ENCODE assay signal across 9 mouse cellular contexts in the genomic region with DNA sequence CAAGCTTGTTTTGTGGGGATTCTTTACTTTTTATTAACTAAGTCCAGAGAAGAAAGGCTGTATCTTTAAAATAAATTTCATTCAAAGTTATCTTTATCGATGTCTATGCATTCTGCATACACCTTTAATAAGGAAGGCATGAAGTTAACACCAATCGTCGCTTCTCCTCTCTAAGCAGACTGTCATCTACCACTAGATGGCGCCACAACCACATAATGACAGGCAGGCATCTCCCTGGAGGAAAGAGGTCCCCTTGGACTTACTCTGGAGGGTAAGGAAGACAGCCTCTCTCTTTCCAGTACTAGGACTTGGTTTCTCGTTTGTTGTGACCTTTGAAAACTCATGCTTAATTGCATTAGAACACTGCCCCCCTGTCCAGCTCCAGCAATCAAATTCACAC. TPM values are rescaled to one million over a fixed set of nuclear protein-coding genes. Genes with fewer than 3 reads are reported as not detected.
DNase-seq lines count a peak whose midpoint lies in the region; ATAC-seq and TF ChIP-seq lines count a peak whose summit lies in the region.
"Had no signal": no experiment of that assay in that cellular context is flagged by ENCODE, and none has a peak within 500 bp of the region (broad histone marks: within the 10 kb centered on the region; RNA-seq: fewer than 3 reads in every experiment).

No protein-coding gene starts in this region.

- no peak for ATAC-seq in CD4-positive, CD25-positive, alpha-beta regulatory T cell, adult 4 months
- peak; percentile 80 for ATAC-seq in common myeloid progenitor, adult 5-6 weeks (replicated peaks; ENCODE audit: low read depth, poor library complexity, severe bottlenecking)
- peak; percentile 72 for ATAC-seq in granulocyte monocyte progenitor cell, adult 5-6 weeks (replicated peaks; ENCODE audit: poor library complexity, severe bottlenecking)

- TF ChIP-seq CTCF in layer of hippocampus, adult 2 months (conservative IDR thresholded peaks at IDR 0.05): peak; percentile 97

- H3K27ac ChIP-seq in layer of hippocampus, adult 2 months: no peak overlapping the region

- H3K4me3 ChIP-seq in layer of hippocampus, adult 2 months: no peak overlapping the region

- DNase-seq in CD4-positive, CD25-positive, alpha-beta regulatory T cell, adult 2 months (ENCODE audit: low read depth, low spot score): peak; percentile 67
- peak; percentile 39 for DNase-seq in WW6 (ENCODE audit: low read depth, low spot score)
- DNase-seq in layer of hippocampus, adult 2 months (ENCODE audit: low spot score in 2 of 2): peak; percentile 82 to 91
- peak; percentile 82 for DNase-seq in lung, postnatal 10 days
- DNase-seq in skeletal muscle tissue, adult 2 months (ENCODE audit: low read depth, low spot score): peak; percentile 36

RNA-seq across cellular contexts. Expression of gene Foxi2, which starts 6.7 kb away (rescaled TPM):
- not detected for polyA plus RNA-seq in CD4-positive, CD25-positive, alpha-beta regulatory T cell, adult 4 months (2017; shearing (Covaris generic))
- total RNA-seq in common myeloid progenitor, adult 5-6 weeks (2017): not detected in 2 replicates
- not detected in 2 replicates for total RNA-seq in granulocyte monocyte progenitor cell, adult 5-6 weeks (2014; fragmentation: Nextera tagmentation)
- not detected in 2 replicates for total RNA-seq in granulocyte monocyte progenitor cell, adult 5-6 weeks (2017)
- total RNA-seq in layer of hippocampus, adult 2 months (2021): not detected
- polyA plus RNA-seq: liver, embryonic 16.5 days had no signal

Comparison
In these comparisons a context has a peak if more than half of its experiments do, and no peak if none do; other contexts are left out.
1. DNase-seq: peak in every context shown above with its lines; median percentile 86 in layer of hippocampus, adult 2 months; 82 in lung, postnatal 10 days; 67 in CD4-positive, CD25-positive, alpha-beta regulatory T cell, adult 2 months; 39 in WW6; 36 in skeletal muscle tissue, adult 2 months.